Mouse (Mus musculus) liver, adult 2 months (tissue): ENCODE results near the gene Slc45a3. TPM values are rescaled to one million over a fixed set of nuclear protein-coding genes. Genes with fewer than 3 reads are reported as not detected.

Source experiments
- DNase-seq: peaks from one replicate; pipeline ENCODE4 v3.0.0-alpha.2; 2011; ENCODE audit warnings: low read depth, low spot score; ENCODE audit errors: extremely low read depth
- H3K27ac ChIP-seq: fragments of 200-500 bp; replicated peaks from 2 replicates; pipeline ENCODE4 v1.5.1; 2012; ENCODE audit warnings: low read depth, mild to moderate bottlenecking, control low read depth, inconsistent platforms, low read length; ENCODE audit not compliant: insufficient read depth
- H3K27me3 ChIP-seq: fragments of 200-500 bp; 2 replicates; pipeline ENCODE4 v1.6.1; 2012; ENCODE audit warnings: mild to moderate bottlenecking, moderate library complexity, low read length, inconsistent platforms; ENCODE audit not compliant: control insufficient read depth, insufficient read depth
- H3K36me3 ChIP-seq: fragments of 200-500 bp; 2 replicates; pipeline ENCODE4 v1.6.1; 2012; ENCODE audit warnings: low read length, inconsistent platforms; ENCODE audit not compliant: control insufficient read depth, insufficient read depth
- H3K4me1 ChIP-seq: fragments of 200-500 bp; 2 replicates; pipeline ENCODE4 v1.6.1; 2011; ENCODE audit warnings: low read length; ENCODE audit not compliant: control insufficient read depth, insufficient read depth
- H3K4me3 ChIP-seq: fragments of 200-500 bp; 2 replicates; pipeline ENCODE4 v1.5.1; 2011; ENCODE audit warnings: low read depth, mild to moderate bottlenecking, control low read depth, low read length, moderate library complexity; ENCODE audit not compliant: insufficient read depth
- H3K79me2 ChIP-seq: fragments of 200-500 bp; 2 replicates; pipeline ENCODE4 v1.6.1; 2012; ENCODE audit warnings: inconsistent platforms, mild to moderate bottlenecking, low read length, moderate library complexity; ENCODE audit not compliant: control insufficient read depth, insufficient read depth
- H3K9ac ChIP-seq: fragments of 200-500 bp; 2 replicates; pipeline ENCODE4 v1.6.1; 2012; ENCODE audit warnings: low read depth, mild to moderate bottlenecking, control low read depth, inconsistent platforms, low read length
- CTCF ChIP-seq: fragments of 200-500 bp; IDR thresholded peaks from 2 replicates; pipeline ENCODE4 v1.5.1; 2011; ENCODE audit warnings: low read depth, low read length, control low read depth
- POLR2A ChIP-seq: fragments of 200-500 bp; IDR thresholded peaks from 2 replicates; pipeline ENCODE4 v1.6.1; 2011; ENCODE audit warnings: low read length, control low read depth; ENCODE audit not compliant: insufficient read depth; ENCODE audit errors: extremely low read depth
- WGBS: fragments of 180-500 bp; shearing (Covaris S2); methylation state at CpG from one replicate; pipeline ENCODE4 v1.1.7; 2018; 5-methylcytosine and 5-hydroxymethylcytosine counted together
- polyA plus RNA-seq: library from polyadenylated mRNA; depleted of rRNA; stranded (reverse); fragments of >200 nt; gene quantifications from 2 replicates; pipeline ENCODE4 v1.2.3, GENCODE M21; 2012
- total RNA-seq: library from RNA; depleted of rRNA; stranded (reverse); fragments of >200 nt; gene quantifications from 2 replicates; pipeline ENCODE4 v1.2.3, GENCODE M21; 2014

Slc45a3 gene
- total and polyA plus RNA-seq, 2 experiments, result 10.0 to 28.0 TPM

GRCm38 (mm10) chr1:131971771-131972497, 9.2 kb downstream of the Slc45a3 start:
- TF ChIP-seq CTCF (no peak), POLR2A (no peak)
- H3K27ac ChIP-seq, result peak overlapping the region; percentile 99
- H3K4me3 ChIP-seq, result peak overlapping the region; percentile 73
- peak overlapping the region; percentile 88 for H3K9ac ChIP-seq
- DNase-seq, result peak; percentile 57
- H3K27me3 ChIP-seq, result no peaks in the 10 kb centered on the region
- peaks cover 44% of the 10 kb centered on the region; the same call in 1 of the 2 replicates for H3K79me2 ChIP-seq
- no peaks in the 10 kb centered on the region; the same call in 1 of the 2 replicates for H3K36me3 ChIP-seq
- H3K4me1 ChIP-seq, result peaks cover 49% of the 10 kb centered on the region
- 21% methylated on average over 15 of the region's 15 CpGs for WGBS

- peak overlapping the region; percentile 88 for H3K9ac ChIP-seq
- 14% methylated on average over 13 of the region's 13 CpGs for WGBS
- TF ChIP-seq CTCF (peak; percentile 14; the same call in 1 of the 2 replicates), POLR2A (0 out of 2 replicates have a peak, but pooled peaks have one; percentile 16)
These were observed 9.9 kb downstream of the Slc45a3 start for GRCm38 (mm10) chr1:131972498-131973334.

GRCm38 (mm10) chr1:131973991-131974390, 11.2 kb downstream of the Slc45a3 start:
- peak overlapping the region; percentile 99 for H3K27ac ChIP-seq
- peak overlapping the region; percentile 15; the same call in 1 of the 2 replicates for H3K4me3 ChIP-seq
- peak overlapping the region; percentile 33 for H3K9ac ChIP-seq
- WGBS, result 18% methylated on average over 6 of the region's 6 CpGs
- H3K79me2 ChIP-seq, result peaks cover 47% of the 10 kb centered on the region; the same call in 1 of the 2 replicates
- TF ChIP-seq CTCF, result no peak
- TF ChIP-seq POLR2A, result no peak
- peak; percentile 81 for DNase-seq
- peaks cover 40% of the 10 kb centered on the region for H3K4me1 ChIP-seq
- no peaks in the 10 kb centered on the region; the same call in 1 of the 2 replicates for H3K36me3 ChIP-seq
- no peaks in the 10 kb centered on the region for H3K27me3 ChIP-seq

More at GRCm38 (mm10) chr1:131972498-131973334, 9.9 kb downstream of the Slc45a3 start:
- H3K27ac ChIP-seq, result peak overlapping the region; percentile 99
- H3K36me3 ChIP-seq, result no peaks in the 10 kb centered on the region; the same call in 1 of the 2 replicates
- H3K79me2 ChIP-seq, result peaks cover 47% of the 10 kb centered on the region; the same call in 1 of the 2 replicates
- peaks cover 42% of the 10 kb centered on the region for H3K4me1 ChIP-seq
- H3K27me3 ChIP-seq, result no peaks in the 10 kb centered on the region
- peak overlapping the region; percentile 73 for H3K4me3 ChIP-seq
- peak; percentile 83 for DNase-seq

GRCm38 (mm10) chr1:131976886-131977285, 14.1 kb downstream of the Slc45a3 start:
- DNase-seq, result no peak
- Histone ChIP-seq H3K79me2 (peaks cover 31% of the 10 kb centered on the region; the same call in 1 of the 2 replicates), H3K4me1 (peaks cover 38% of the 10 kb centered on the region), H3K9ac (0 out of 2 replicates have a peak overlapping the region, but pooled peaks have one; percentile 19), H3K27me3 (no peaks in the 10 kb centered on the region), H3K27ac (0 out of 2 replicates have a peak overlapping the region, but pooled peaks have one; percentile 9), H3K36me3 (no peaks in the 10 kb centered on the region; the same call in 1 of the 2 replicates), H3K4me3 (peak overlapping the region; percentile 28; the same call in 1 of the 2 replicates)
- whole genome bisulfite sequencing, result 72% methylated on average over 5 of the region's 5 CpGs
- TF ChIP-seq POLR2A, result no peak
- TF ChIP-seq CTCF, result no peak

- peak overlapping the region; percentile 19 for H3K27ac ChIP-seq
- H3K4me3 ChIP-seq, result no peak overlapping the region
- H3K9ac ChIP-seq, result no peak overlapping the region
- DNase-seq, result peak; percentile 77
- peaks cover 15% of the 10 kb centered on the region for H3K4me1 ChIP-seq
- H3K36me3 ChIP-seq, result no peaks in the 10 kb centered on the region; the same call in 1 of the 2 replicates
- TF ChIP-seq POLR2A (no peak), CTCF (no peak)
- 11% methylated on average over 2 of the region's 2 CpGs for WGBS
- no peaks in the 10 kb centered on the region for H3K27me3 ChIP-seq
- peaks cover 4% of the 10 kb centered on the region; the same call in 1 of the 2 replicates for H3K79me2 ChIP-seq
These were observed 17.7 kb downstream of the Slc45a3 start for GRCm38 (mm10) chr1:131980471-131980870.
